Mouse (Mus musculus): ENCODE data around the gene Olfr638. TPM values are rescaled to one million over a fixed set of nuclear protein-coding genes. Genes with fewer than 3 reads are reported as not detected.

Olfr638 gene
- total and polyA plus RNA-seq, 3 experiments = not detected

GRCm38 (mm10) chr7:104052566-104052965 is 54.0 kb downstream of the Olfr638 start, which contains the start of gene Olfr642:
Gene Olfr642 (minus strand): TSS chr7:104052666.
- no peak for DNase-seq (ENCODE audit: extremely low read depth)
- Histone ChIP-seq H3K79me2 (replicated peaks; ENCODE audit: control insufficient read depth, extremely low read depth, insufficient read depth, poor library complexity, severe bottlenecking) (no peaks in the 10 kb centered on the region), H3K4me2 (ENCODE audit: insufficient read depth, low read depth, poor library complexity, severe bottlenecking) (no peak within 1 kb of the TSS), H3K27me3 (replicated peaks) (no peaks in the 10 kb centered on the region), H3K9ac (ENCODE audit: insufficient read depth, low read depth) (no peak within 1 kb of the TSS), H3K4me1 (ENCODE audit: control insufficient read depth in 1 of 2, insufficient read depth in 2 of 2) (no peaks in the 10 kb centered on the region), H3K36me3 (replicated peaks in 1 of 2; ENCODE audit: control insufficient read depth in 1 of 2, insufficient read depth in 1 of 2, low read length in 1 of 2) (no peaks in the 10 kb centered on the region), H3K4me3 (replicated peaks in 1 of 3; ENCODE audit: low read depth in 2 of 3, low read length in 2 of 3, poor library complexity in 1 of 3) (no peak within 1 kb of the TSS), H3K27ac (ENCODE audit: insufficient read depth, low read depth) (no peak within 1 kb of the TSS), H3K9me3 (replicated peaks; ENCODE audit: low read length) (no peaks in the 10 kb centered on the region)
- in situ Hi-C loops (cut with MboI; ENCODE audit: low pct_ligation_motif_present, low pct_unique_long_range_greater_than_20kb, low sequenced_read_pairs) (no loop called here), dilution Hi-C loops (cut with MboI; ENCODE audit: extremely low pct_ligation_motif_present, extremely low pct_unique_long_range_greater_than_20kb, low sequenced_read_pairs) (no loop called here)
- no peak for TF ChIP-seq UBTF (IDR thresholded peaks at IDR 0.05; ENCODE audit: low read depth, low read length)
- TF ChIP-seq ZKSCAN1 (IDR thresholded peaks at IDR 0.05; ENCODE audit: borderline replicate concordance, low read depth, low read length) = no peak
- TF ChIP-seq BHLHE40 (IDR thresholded peaks at IDR 0.05; ENCODE audit: low read depth, low read length) = no peak
- TF ChIP-seq USF1 (IDR thresholded peaks at IDR 0.05; ENCODE audit: low read depth, low read length) = no peak
- no peak for TF ChIP-seq ETS1 (conservative IDR thresholded peaks at IDR 0.05; ENCODE audit: low read depth, low read length)
- TF ChIP-seq RCOR1 (conservative IDR thresholded peaks at IDR 0.05; ENCODE audit: low read depth, low read length) = no peak
- no peak for TF ChIP-seq ELF1 (IDR thresholded peaks at IDR 0.05; ENCODE audit: low read depth, low read length)
- TF ChIP-seq RAD21 (IDR thresholded peaks at IDR 0.05; ENCODE audit: low read depth, low read length) = no peak
- TF ChIP-seq IRF4 (IDR thresholded peaks at IDR 0.05; ENCODE audit: low read depth, low read length) = no peak

Other genes starting within 250 kb of the Olfr638 start
Only the 20 nearest of the 33 such genes appear.
- gene Hbb-y, start 145.5 kb upstream of the Olfr638 start, total RNA-seq (2012; rRNA removed) = not detected in 2 replicates
- gene Hbb-y, start 145.5 kb upstream of the Olfr638 start, total RNA-seq (2014; rRNA removed) = not detected in 2 replicates
- gene Hbb-y, start 145.5 kb upstream of the Olfr638 start, polyA plus RNA-seq (2012; ENCODE audit: insufficient read length, low read depth) = not detected in 2 replicates
- not detected in 2 replicates for gene Olfr66, start 112.5 kb upstream of the Olfr638 start, total RNA-seq (2012; rRNA removed)
- gene Olfr66, start 112.5 kb upstream of the Olfr638 start, total RNA-seq (2014; rRNA removed) = not detected in 2 replicates
- not detected in 2 replicates for gene Olfr66, start 112.5 kb upstream of the Olfr638 start, polyA plus RNA-seq (2012; ENCODE audit: insufficient read length, low read depth)
- gene Olfr64, start 104.3 kb upstream of the Olfr638 start, total RNA-seq (2012; rRNA removed) = not detected in 2 replicates
- not detected in 2 replicates for gene Olfr64, start 104.3 kb upstream of the Olfr638 start, total RNA-seq (2014; rRNA removed)
- not detected in 2 replicates for gene Olfr64, start 104.3 kb upstream of the Olfr638 start, polyA plus RNA-seq (2012; ENCODE audit: insufficient read length, low read depth)
- not detected in 2 replicates for gene Olfr65, start 95.3 kb upstream of the Olfr638 start, total RNA-seq (2012; rRNA removed)
- gene Olfr65, start 95.3 kb upstream of the Olfr638 start, total RNA-seq (2014; rRNA removed) = not detected in 2 replicates
- gene Olfr65, start 95.3 kb upstream of the Olfr638 start, polyA plus RNA-seq (2012; ENCODE audit: insufficient read length, low read depth) = not detected in 2 replicates
- not detected in 2 replicates for gene Olfr631, start 69.9 kb upstream of the Olfr638 start, total RNA-seq (2012; rRNA removed)
- not detected in 2 replicates for gene Olfr631, start 69.9 kb upstream of the Olfr638 start, total RNA-seq (2014; rRNA removed)
- gene Olfr631, start 69.9 kb upstream of the Olfr638 start, polyA plus RNA-seq (2012; ENCODE audit: insufficient read length, low read depth) = not detected in 2 replicates
- gene Olfr632, start 64.4 kb upstream of the Olfr638 start, total RNA-seq (2012; rRNA removed) = not detected in 2 replicates
- gene Olfr632, start 64.4 kb upstream of the Olfr638 start, total RNA-seq (2014; rRNA removed) = not detected in 2 replicates
- gene Olfr632, start 64.4 kb upstream of the Olfr638 start, polyA plus RNA-seq (2012; ENCODE audit: insufficient read length, low read depth) = not detected in 2 replicates
- not detected in 2 replicates for gene Olfr633, start 54.3 kb upstream of the Olfr638 start, total RNA-seq (2012; rRNA removed)
- gene Olfr633, start 54.3 kb upstream of the Olfr638 start, total RNA-seq (2014; rRNA removed) = not detected in 2 replicates
- not detected in 2 replicates for gene Olfr633, start 54.3 kb upstream of the Olfr638 start, polyA plus RNA-seq (2012; ENCODE audit: insufficient read length, low read depth)
- not detected in 2 replicates for gene Olfr635, start 27.6 kb upstream of the Olfr638 start, total RNA-seq (2012; rRNA removed)
- gene Olfr635, start 27.6 kb upstream of the Olfr638 start, total RNA-seq (2014; rRNA removed) = not detected in 2 replicates
- 0.03 TPM in 1 of 2 replicates, not detected in the other for gene Olfr635, start 27.6 kb upstream of the Olfr638 start, polyA plus RNA-seq (2012; ENCODE audit: insufficient read length, low read depth)
- gene Olfr639, start 18.6 kb downstream of the Olfr638 start, total RNA-seq (2012; rRNA removed) = not detected in 2 replicates
- not detected in 2 replicates for gene Olfr639, start 18.6 kb downstream of the Olfr638 start, total RNA-seq (2014; rRNA removed)
- not detected in 2 replicates for gene Olfr639, start 18.6 kb downstream of the Olfr638 start, polyA plus RNA-seq (2012; ENCODE audit: insufficient read length, low read depth)
- not detected in 2 replicates for gene Olfr640, start 26.8 kb downstream of the Olfr638 start, total RNA-seq (2012; rRNA removed)
- gene Olfr640, start 26.8 kb downstream of the Olfr638 start, total RNA-seq (2014; rRNA removed) = not detected in 2 replicates
- gene Olfr640, start 26.8 kb downstream of the Olfr638 start, polyA plus RNA-seq (2012; ENCODE audit: insufficient read length, low read depth) = not detected in 2 replicates
- gene Olfr641, start 36.7 kb downstream of the Olfr638 start, total RNA-seq (2012; rRNA removed) = not detected in 2 replicates
- gene Olfr641, start 36.7 kb downstream of the Olfr638 start, total RNA-seq (2014; rRNA removed) = not detected in 2 replicates
- not detected in 2 replicates for gene Olfr641, start 36.7 kb downstream of the Olfr638 start, polyA plus RNA-seq (2012; ENCODE audit: insufficient read length, low read depth)
- gene Olfr642, start 53.9 kb downstream of the Olfr638 start, total RNA-seq (2012; rRNA removed) = not detected in 2 replicates
- not detected in 2 replicates for gene Olfr642, start 53.9 kb downstream of the Olfr638 start, total RNA-seq (2014; rRNA removed)
- not detected in 2 replicates for gene Olfr642, start 53.9 kb downstream of the Olfr638 start, polyA plus RNA-seq (2012; ENCODE audit: insufficient read length, low read depth)
- gene 4930516K23Rik, start 62.7 kb downstream of the Olfr638 start, total RNA-seq (2012; rRNA removed) = not detected in 2 replicates
- not detected in 2 replicates for gene 4930516K23Rik, start 62.7 kb downstream of the Olfr638 start, total RNA-seq (2014; rRNA removed)
- 0.04 TPM in 1 of 2 replicates, not detected in the other for gene 4930516K23Rik, start 62.7 kb downstream of the Olfr638 start, polyA plus RNA-seq (2012; ENCODE audit: insufficient read length, low read depth)
- not detected in 2 replicates for gene Olfr644, start 73.1 kb downstream of the Olfr638 start, total RNA-seq (2012; rRNA removed)
- not detected in 2 replicates for gene Olfr644, start 73.1 kb downstream of the Olfr638 start, total RNA-seq (2014; rRNA removed)
- gene Olfr644, start 73.1 kb downstream of the Olfr638 start, polyA plus RNA-seq (2012; ENCODE audit: insufficient read length, low read depth) = not detected in 2 replicates
- not detected in 2 replicates for gene Olfr645, start 86.7 kb downstream of the Olfr638 start, total RNA-seq (2012; rRNA removed)
- gene Olfr645, start 86.7 kb downstream of the Olfr638 start, total RNA-seq (2014; rRNA removed) = not detected in 2 replicates
- not detected in 2 replicates for gene Olfr645, start 86.7 kb downstream of the Olfr638 start, polyA plus RNA-seq (2012; ENCODE audit: insufficient read length, low read depth)
- not detected in 2 replicates for gene Olfr646, start 106.1 kb downstream of the Olfr638 start, total RNA-seq (2012; rRNA removed)
- gene Olfr646, start 106.1 kb downstream of the Olfr638 start, total RNA-seq (2014; rRNA removed) = not detected in 2 replicates
- not detected in 2 replicates for gene Olfr646, start 106.1 kb downstream of the Olfr638 start, polyA plus RNA-seq (2012; ENCODE audit: insufficient read length, low read depth)
- gene Ubqln5, start 131.1 kb downstream of the Olfr638 start, total RNA-seq (2012; rRNA removed) = not detected in 2 replicates
- gene Ubqln5, start 131.1 kb downstream of the Olfr638 start, total RNA-seq (2014; rRNA removed) = not detected in 2 replicates
- gene Ubqln5, start 131.1 kb downstream of the Olfr638 start, polyA plus RNA-seq (2012; ENCODE audit: insufficient read length, low read depth) = not detected in 2 replicates
- not detected in 2 replicates for gene Olfr643, start 138.7 kb downstream of the Olfr638 start, total RNA-seq (2012; rRNA removed)
- not detected in 2 replicates for gene Olfr643, start 138.7 kb downstream of the Olfr638 start, total RNA-seq (2014; rRNA removed)
- not detected in 2 replicates for gene Olfr643, start 138.7 kb downstream of the Olfr638 start, polyA plus RNA-seq (2012; ENCODE audit: insufficient read length, low read depth)
- gene Ubqln3, start 144.5 kb downstream of the Olfr638 start, total RNA-seq (2012; rRNA removed) = not detected in 2 replicates
- gene Ubqln3, start 144.5 kb downstream of the Olfr638 start, total RNA-seq (2014; rRNA removed) = not detected in 2 replicates
- gene Ubqln3, start 144.5 kb downstream of the Olfr638 start, polyA plus RNA-seq (2012; ENCODE audit: insufficient read length, low read depth) = not detected in 2 replicates
- gene Ubqlnl, start 151.8 kb downstream of the Olfr638 start, total RNA-seq (2012; rRNA removed) = not detected in 2 replicates
- gene Ubqlnl, start 151.8 kb downstream of the Olfr638 start, total RNA-seq (2014; rRNA removed) = not detected in 2 replicates
- not detected in 2 replicates for gene Ubqlnl, start 151.8 kb downstream of the Olfr638 start, polyA plus RNA-seq (2012; ENCODE audit: insufficient read length, low read depth)